Mouse (Mus musculus) heart, embryonic 14.5 days (tissue): ENCODE data around the gene Zfp846. TPM values are rescaled to one million over a fixed set of nuclear protein-coding genes. Genes with fewer than 3 reads are reported as not detected.
"Not testable (repeated sequence)": the region's sequence is repeated elsewhere in the genome, so short reads cannot be mapped to it uniquely, and the experiment has no call there.

ENCODE experiments used
- ATAC-seq: fragments of 200-750 bp; cut with Nextera tagmentation; 2 replicates; pipeline ENCODE4 v1.8.0; 2017; ENCODE audit warnings: low read depth, moderate TSS enrichment; ENCODE audit not compliant: insufficient number of reproducible peaks, insufficient read depth, low FRiP score
- H3K27ac ChIP-seq, 2 experiments: fragments of 200-500 bp in 1 of 2; fragments of 300-500 bp in 1 of 2; sonication (generic) in 1 of 2; replicated peaks in 1 of 2; 2 replicates each; pipeline ENCODE4 v1.5.1; 2012 to 2014; ENCODE audit warnings: low read depth in 2 of 2, low read length in 2 of 2, control low read depth in 1 of 2, mild to moderate bottlenecking in 1 of 2, mixed read lengths in 1 of 2; ENCODE audit not compliant: control insufficient read depth in 1 of 2, insufficient read depth in 1 of 2
- H3K27me3 ChIP-seq: fragments of 300-500 bp; sonication (generic); 2 replicates; pipeline ENCODE4 v1.6.1; 2014; ENCODE audit warnings: mild to moderate bottlenecking, low read length, control low read depth; ENCODE audit not compliant: control insufficient read depth, insufficient read depth
- H3K36me3 ChIP-seq: fragments of 300-500 bp; sonication (generic); 2 replicates; pipeline ENCODE4 v1.6.1; 2014; ENCODE audit warnings: mild to moderate bottlenecking, control low read depth, low read length, mixed read lengths; ENCODE audit not compliant: control insufficient read depth, insufficient read depth
- H3K4me1 ChIP-seq, 2 experiments: fragments of 200-500 bp in 1 of 2; fragments of 300-500 bp in 1 of 2; sonication (generic) in 1 of 2; 2 replicates each; pipeline ENCODE4 v1.6.1; 2012 to 2014; ENCODE audit warnings: low read length in 2 of 2, control low read depth in 1 of 2, mixed read lengths in 1 of 2; ENCODE audit not compliant: control insufficient read depth in 2 of 2, insufficient read depth in 2 of 2
- H3K4me2 ChIP-seq: fragments of 300-500 bp; sonication (generic); 2 replicates; pipeline ENCODE4 v1.6.1; 2014; ENCODE audit warnings: mild to moderate bottlenecking, low read length
- H3K4me3 ChIP-seq, 2 experiments: fragments of 200-500 bp in 1 of 2; fragments of 300-500 bp in 1 of 2; sonication (generic) in 1 of 2; 2 replicates each; pipeline ENCODE4 v1.5.1; 2012 to 2014; ENCODE audit warnings: low read length in 2 of 2, mild to moderate bottlenecking in 2 of 2, control low read depth in 1 of 2, low read depth in 1 of 2, moderate library complexity in 1 of 2; ENCODE audit not compliant: control insufficient read depth in 1 of 2, insufficient read depth in 1 of 2
- H3K9ac ChIP-seq: fragments of 300-500 bp; sonication (generic); 2 replicates; pipeline ENCODE4 v1.6.1; 2014; ENCODE audit warnings: mild to moderate bottlenecking, low read length
- H3K9me3 ChIP-seq: fragments of 300-500 bp; sonication (generic); 2 replicates; pipeline ENCODE4 v1.6.1; 2016; ENCODE audit warnings: low read length, control low read depth; ENCODE audit not compliant: control insufficient read depth
- WGBS: fragments of 180-500 bp; shearing (Covaris S2); extraction: QIAGEN DNeasy Blood & Tissue Kit; methylation state at CpG from one replicate; pipeline ENCODE4 v1.1.7; 2014; 5-methylcytosine and 5-hydroxymethylcytosine counted together
- polyA plus RNA-seq: library from polyadenylated mRNA; unstranded; fragments of >200 nt; fragmentation: Nextera tagmentation; extraction: Ambion mirVana; gene quantifications from 2 replicates; pipeline ENCODE4 v1.2.1, GENCODE M21; 2014

The Zfp846 gene
- polyA plus RNA-seq, 1 experiment from 2014 or later, result 11.8 TPM

DNA sequence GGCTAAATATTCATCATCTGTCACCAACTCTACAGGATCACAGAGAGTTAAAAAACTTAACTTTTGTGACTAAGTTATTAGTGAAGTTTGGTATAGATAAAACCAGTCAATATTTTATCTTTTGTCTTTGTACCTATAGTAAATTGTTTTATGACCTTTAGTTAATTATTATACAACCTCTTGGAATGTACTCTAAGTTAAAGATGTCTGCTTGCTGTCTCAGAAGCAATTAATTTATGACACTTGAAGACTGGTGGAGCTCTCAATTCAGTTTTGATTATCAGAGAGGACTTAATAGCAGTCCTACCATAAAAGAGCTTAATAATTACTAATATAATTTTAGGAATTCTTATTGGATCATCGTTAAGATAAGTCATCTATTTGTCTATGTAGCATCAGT is 28.4 kb upstream of the Zfp846 start:
- Histone ChIP-seq H3K4me1 (no peaks in the 10 kb centered on the region), H3K27me3 (peaks cover 5% of the 10 kb centered on the region; the same call in 1 of the 2 replicates), H3K27ac (no peak overlapping the region), H3K9me3 (no peaks in the 10 kb centered on the region), H3K4me3 (no peak overlapping the region), H3K9ac (no peak overlapping the region), H3K36me3 (no peaks in the 10 kb centered on the region), H3K4me2 (no peak overlapping the region)
- ATAC-seq, result no peak
- WGBS, result 68% methylated on average over 1 of the region's 1 CpGs

DNA sequence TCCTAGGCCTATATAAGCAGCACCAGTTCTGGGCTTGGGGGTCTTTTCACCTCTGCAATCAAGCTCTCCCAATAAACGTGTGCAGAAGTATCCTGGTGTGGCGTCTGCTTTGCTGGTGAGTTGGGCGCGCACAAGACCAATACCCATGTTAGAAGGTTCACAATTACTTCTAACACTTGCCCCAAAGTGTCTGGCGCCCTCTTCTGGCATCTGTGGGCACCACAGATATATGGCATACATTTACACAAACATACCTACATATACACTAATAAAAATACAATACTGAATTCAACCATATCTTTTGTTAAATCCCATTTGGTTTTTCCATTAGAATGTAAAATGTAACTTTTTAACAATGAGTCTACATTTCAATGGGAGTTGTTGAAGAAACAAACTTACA is 18.9 kb upstream of the Zfp846 start:
- Histone ChIP-seq H3K9me3 (0 out of 2 replicates have a peak, but pooled peaks cover 6% of the 10 kb centered on the region), H3K27ac (no peak overlapping the region), H3K36me3 (no peaks in the 10 kb centered on the region), H3K9ac (no peak overlapping the region), H3K27me3 (no peaks in the 10 kb centered on the region), H3K4me2 (no peak overlapping the region), H3K4me1 (no peaks in the 10 kb centered on the region), H3K4me3 (no peak overlapping the region)
- 86% methylated on average over 5 of the region's 5 CpGs for WGBS
- ATAC-seq, result no peak

DNA sequence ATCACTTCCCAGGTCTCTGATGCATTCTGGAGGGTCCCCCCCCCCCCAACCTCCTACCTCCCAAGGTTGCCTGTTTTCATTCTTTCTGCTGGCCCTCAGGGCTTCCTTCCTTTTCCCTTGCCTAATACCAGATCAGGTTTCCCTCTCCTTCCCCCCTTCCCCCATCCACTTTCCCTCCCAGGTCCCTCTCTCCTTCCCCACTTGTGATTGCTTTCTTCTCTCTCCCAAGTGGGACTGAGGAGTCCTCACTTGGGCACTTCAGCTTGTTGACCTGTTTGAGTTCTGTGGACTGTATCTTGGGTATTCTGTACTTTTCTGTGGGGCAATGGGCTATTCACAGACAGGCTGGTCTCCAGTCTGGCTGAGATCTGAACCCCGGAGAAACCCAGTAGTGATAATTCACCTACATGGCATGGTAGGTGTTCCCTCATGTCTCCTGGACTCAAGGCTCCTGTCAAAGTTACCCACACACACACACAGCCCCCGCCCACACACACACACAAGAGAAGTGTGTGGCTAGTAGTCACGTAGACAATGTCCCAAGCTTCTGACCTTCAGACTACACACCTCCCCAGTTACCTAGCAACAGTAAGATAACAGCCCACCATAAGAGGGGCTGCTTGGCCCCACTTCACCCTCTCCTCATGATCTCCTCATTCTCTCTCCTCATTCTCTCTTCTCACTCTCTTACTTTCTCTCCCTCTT is 15.6 kb upstream of the Zfp846 start:
- ATAC-seq, H3K4me2 ChIP-seq, H3K27ac ChIP-seq, H3K36me3 ChIP-seq, H3K4me3 ChIP-seq, H3K9ac ChIP-seq, H3K9me3 ChIP-seq, H3K4me1 ChIP-seq, H3K27me3 ChIP-seq: not testable (repeated sequence)
- 52% methylated on average over 3 of the region's 3 CpGs for WGBS

DNA sequence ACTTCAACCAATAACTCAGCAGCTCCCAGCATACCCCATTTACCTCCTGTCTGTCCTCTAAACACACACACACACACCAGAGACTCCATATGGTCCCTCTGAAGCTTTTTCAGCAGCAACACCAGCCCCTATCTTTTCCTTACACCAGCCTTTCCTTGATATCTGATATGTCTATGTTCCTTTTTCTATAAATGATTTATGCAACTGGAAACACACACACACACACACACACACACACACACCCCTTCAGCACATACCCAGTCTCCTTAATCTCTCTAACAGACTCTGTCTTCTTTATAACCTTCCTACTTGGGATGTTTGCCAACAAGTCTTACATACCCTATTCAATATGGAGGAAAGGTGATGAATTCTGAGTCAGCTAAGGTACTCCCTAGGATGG is 10.0 kb upstream of the Zfp846 start:
- Histone ChIP-seq H3K4me1 (no peaks in the 10 kb centered on the region), H3K4me3 (no peak overlapping the region), H3K27me3 (no peaks in the 10 kb centered on the region; the same call in 1 of the 2 replicates), H3K4me2 (no peak overlapping the region), H3K36me3 (no peaks in the 10 kb centered on the region), H3K9me3 (0 out of 2 replicates have a peak, but pooled peaks cover 5% of the 10 kb centered on the region), H3K27ac (no peak overlapping the region), H3K9ac (no peak overlapping the region)
- ATAC-seq, result no peak

DNA sequence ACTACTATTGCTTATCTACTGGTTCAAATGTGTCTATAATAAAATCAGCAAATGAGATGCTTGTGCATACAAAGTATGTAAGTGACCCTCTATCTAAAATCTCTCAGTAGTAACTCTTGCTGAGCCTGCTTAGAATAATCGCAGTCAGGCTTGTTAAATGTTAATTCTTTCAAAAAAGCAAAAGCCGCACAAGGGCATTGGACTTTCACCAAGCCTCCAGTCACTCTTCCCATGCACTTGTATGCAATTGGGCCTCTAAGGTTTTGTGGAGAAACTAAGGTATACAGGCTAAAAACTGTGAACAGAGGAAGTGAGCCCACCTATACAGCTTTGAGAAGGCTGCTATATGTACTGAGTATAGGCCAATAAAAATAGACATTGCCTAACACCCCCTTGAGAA is 4.5 kb upstream of the Zfp846 start:
- Histone ChIP-seq H3K27ac (no peak overlapping the region), H3K27me3 (peaks cover 26% of the 10 kb centered on the region), H3K9ac (no peak overlapping the region), H3K36me3 (no peaks in the 10 kb centered on the region), H3K4me2 (no peak overlapping the region), H3K9me3 (0 out of 2 replicates have a peak, but pooled peaks cover 5% of the 10 kb centered on the region), H3K4me1 (no peaks in the 10 kb centered on the region), H3K4me3 (no peak overlapping the region)
- ATAC-seq, result no peak
- whole genome bisulfite sequencing, result 72% methylated on average over 2 of the region's 2 CpGs

DNA sequence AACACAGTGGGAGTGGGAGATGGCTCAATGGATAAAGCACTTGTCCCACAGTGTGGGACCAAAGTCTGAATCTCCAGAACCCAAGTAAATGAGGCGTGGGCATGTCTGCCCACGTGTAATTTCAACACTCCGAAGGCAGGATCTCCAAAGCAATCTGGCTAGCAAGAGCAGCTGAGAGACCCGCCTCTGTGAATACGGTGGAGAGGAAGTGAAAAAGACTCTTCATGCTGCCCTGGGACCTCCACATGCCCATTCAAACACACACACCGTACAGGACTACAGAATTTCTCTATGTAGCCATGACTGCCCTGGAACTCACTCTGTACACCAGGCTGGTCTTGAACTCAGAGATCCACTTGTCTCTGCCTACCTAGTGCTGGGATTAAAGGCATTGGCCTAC is 20.2 kb downstream of the Zfp846 start:
- Histone ChIP-seq H3K4me3 (no peak overlapping the region), H3K4me2 (no peak overlapping the region), H3K27me3 (no peaks in the 10 kb centered on the region), H3K36me3 (0 out of 2 replicates have a peak, but pooled peaks cover 2% of the 10 kb centered on the region), H3K9ac (no peak overlapping the region), H3K4me1 (0 out of 4 replicates have a peak, but pooled peaks cover 0 to under 1% of the 10 kb centered on the region in 2 experiments), H3K27ac (no peak overlapping the region), H3K9me3 (no peaks in the 10 kb centered on the region)
- ATAC-seq, result no peak
- WGBS, result 71% methylated on average over 6 of the region's 6 CpGs

DNA sequence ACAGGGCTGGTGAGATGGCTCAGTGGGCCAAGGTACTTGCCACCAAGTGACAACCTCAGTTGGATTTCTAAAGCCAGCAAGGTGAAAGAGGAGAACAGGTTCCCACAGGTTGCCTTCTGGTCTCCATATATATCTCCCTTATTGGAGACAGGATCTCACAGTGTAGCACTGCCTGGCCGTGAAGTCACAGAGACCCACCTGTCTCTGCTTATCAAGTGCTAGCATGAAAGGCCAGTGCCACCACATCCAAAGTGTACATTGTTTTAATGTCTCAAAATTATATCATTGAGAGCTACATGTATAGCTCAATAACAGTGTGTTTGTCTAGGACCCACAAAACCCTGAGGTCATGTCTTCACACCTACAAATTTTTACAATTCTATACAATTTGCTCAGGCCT is 25.2 kb downstream of the Zfp846 start:
- Histone ChIP-seq H3K9ac (no peak overlapping the region), H3K27ac (no peak overlapping the region), H3K4me3 (no peak overlapping the region), H3K9me3 (peaks cover 4% of the 10 kb centered on the region; the same call in 1 of the 2 replicates), H3K36me3 (no peaks in the 10 kb centered on the region), H3K4me2 (peak overlapping the region; percentile 85), H3K4me1 (0 out of 4 replicates have a peak, but pooled peaks cover 0 to 7% of the 10 kb centered on the region in 2 experiments), H3K27me3 (no peaks in the 10 kb centered on the region)
- ATAC-seq, result no peak
- WGBS, result 92% methylated on average over 1 of the region's 1 CpGs
